Mouse (Mus musculus) induced T-regulatory cell, adult 2 months (primary cell): ENCODE results near the gene Gm49416.
"Not testable (repeated sequence)": the region's sequence is repeated elsewhere in the genome, so short reads cannot be mapped to it uniquely, and the experiment has no call there.

Source experiments
- DNase-seq: peaks from one replicate; pipeline ENCODE4 v3.0.0-alpha.2; 2012; ENCODE audit warnings: low read depth

The Gm49416 gene

GRCm38 (mm10) chr19:8888511-8889385, at the start of gene Gm49416, which contains the start of gene 1810009A15Rik:
Gene Gm49416 (plus strand): TSS chr19:8888926.
Gene 1810009A15Rik (plus strand): TSS chr19:8888853.
- peak; percentile 99 for DNase-seq

GRCm38 (mm10) chr19:8839103-8839907, 49.4 kb upstream of the Gm49416 start, which contains the start of gene Gng3:
Gene Gng3 (minus strand): TSS chr19:8839194.
- peak; percentile 31 for DNase-seq

GRCm38 (mm10) chr19:8839908-8840791, 48.6 kb upstream of the Gm49416 start:
- DNase-seq: peak; percentile 76

- DNase-seq: no peak
Measured at GRCm38 (mm10) chr19:8841012-8841411, 47.7 kb upstream of the Gm49416 start.

- no peak for DNase-seq
Measured at GRCm38 (mm10) chr19:8842961-8843360, 45.8 kb upstream of the Gm49416 start.

GRCm38 (mm10) chr19:8844371-8845129, 44.2 kb upstream of the Gm49416 start:
- DNase-seq: peak; percentile 91

- no peak for DNase-seq
Measured at GRCm38 (mm10) chr19:8848356-8848755, 40.4 kb upstream of the Gm49416 start.

- DNase-seq: no peak
Measured at GRCm38 (mm10) chr19:8850402-8850901, 38.3 kb upstream of the Gm49416 start, which contains the start of gene Lrrn4cl. Gene Lrrn4cl (plus strand): TSS chr19:8850768.

- DNase-seq: no peak
Measured at GRCm38 (mm10) chr19:8851639-8852038, 37.1 kb upstream of the Gm49416 start.

- no peak for DNase-seq
Measured at GRCm38 (mm10) chr19:8852236-8852928, 36.3 kb upstream of the Gm49416 start.

- DNase-seq: no peak
Measured at GRCm38 (mm10) chr19:8853117-8853516, 35.6 kb upstream of the Gm49416 start.

- peak; percentile 68 for DNase-seq
Measured at GRCm38 (mm10) chr19:8857689-8858088, 31.0 kb upstream of the Gm49416 start.

- DNase-seq: peak; percentile 75
Measured at GRCm38 (mm10) chr19:8859018-8859417, 29.7 kb upstream of the Gm49416 start.

- DNase-seq: no peak
Measured at GRCm38 (mm10) chr19:8864265-8864664, 24.5 kb upstream of the Gm49416 start.

GRCm38 (mm10) chr19:8870381-8870780, 18.3 kb upstream of the Gm49416 start:
- not testable (repeated sequence) for DNase-seq

GRCm38 (mm10) chr19:8870838-8871237, 17.9 kb upstream of the Gm49416 start:
- no peak for DNase-seq

- DNase-seq: peak; percentile 97
Measured at GRCm38 (mm10) chr19:8871267-8872186, 17.2 kb upstream of the Gm49416 start, which contains the start of gene Ubxn1. Gene Ubxn1 (plus strand): TSS chr19:8871496.

GRCm38 (mm10) chr19:8872266-8872840, 16.4 kb upstream of the Gm49416 start:
- DNase-seq: peak; percentile 23
